Mouse (Mus musculus): ENCODE measurements around the gene Tsg101. TPM values are rescaled to one million over a fixed set of nuclear protein-coding genes. Genes with fewer than 3 reads are reported as not detected.

The Tsg101 gene
- total RNA-seq, 2 experiments from 2014 or later, result 23.5 to 78.4 TPM

GRCm38 (mm10) chr7:46879851-46880250 is 39.9 kb downstream of the Tsg101 start:
- ATAC-seq (replicated peaks; ENCODE audit: low FRiP score, poor library complexity, severe bottlenecking), result no peak

- ATAC-seq (replicated peaks; ENCODE audit: low FRiP score, poor library complexity, severe bottlenecking), result no peak
Observed at GRCm38 (mm10) chr7:46877255-46877654, 42.5 kb downstream of the Tsg101 start.

DNA sequence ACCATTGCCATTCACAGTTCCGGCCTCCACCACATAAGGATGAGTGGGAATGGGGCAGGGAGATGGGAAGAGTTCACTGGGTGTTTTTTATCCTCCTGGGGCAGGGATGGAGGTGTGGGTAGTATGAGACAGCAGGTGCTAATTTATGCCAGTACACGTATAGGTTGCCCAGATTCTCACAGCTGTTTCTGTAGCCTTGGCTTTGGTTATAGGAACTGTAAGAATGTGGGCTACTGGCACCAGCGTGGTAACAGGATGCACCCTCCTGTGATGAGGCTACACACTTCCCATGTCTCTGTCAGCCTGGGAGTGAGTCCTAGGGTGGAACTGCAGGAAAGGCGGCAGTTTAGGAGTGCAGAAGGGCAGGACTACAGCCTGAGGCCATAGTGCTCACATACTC is 42.9 kb downstream of the Tsg101 start:
- no peak for ATAC-seq (replicated peaks; ENCODE audit: low FRiP score, poor library complexity, severe bottlenecking)

- ATAC-seq (replicated peaks; ENCODE audit: low FRiP score, poor library complexity, severe bottlenecking), result no peak
Observed at GRCm38 (mm10) chr7:46871988-46872387, 47.8 kb downstream of the Tsg101 start.

DNA sequence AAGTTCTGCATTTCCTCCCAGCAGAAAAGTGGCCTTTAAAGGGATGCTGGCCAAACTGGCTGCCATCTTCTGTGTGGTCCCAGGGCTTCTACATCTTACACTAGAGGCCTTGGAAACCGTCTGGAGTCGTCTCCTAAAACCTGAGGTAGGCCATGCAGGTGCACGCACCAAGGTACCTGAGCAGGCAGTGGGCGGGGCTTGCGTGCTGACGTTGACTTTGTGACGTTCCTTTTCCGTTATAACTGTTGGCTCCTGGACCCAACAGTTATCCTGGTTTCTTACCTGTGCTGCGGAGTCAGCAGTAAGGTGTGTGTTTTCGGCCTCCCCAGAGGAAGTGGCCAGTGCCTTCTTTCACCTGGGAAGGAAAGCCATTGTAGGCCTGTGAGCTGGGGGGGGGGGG is 58.8 kb downstream of the Tsg101 start, which contains the start of gene Ldhc:
TSS of gene Ldhc (plus strand) at position 208 of the 400 bp plus-strand sequence.
- no peak for ATAC-seq (replicated peaks; ENCODE audit: low FRiP score, poor library complexity, severe bottlenecking)

DNA sequence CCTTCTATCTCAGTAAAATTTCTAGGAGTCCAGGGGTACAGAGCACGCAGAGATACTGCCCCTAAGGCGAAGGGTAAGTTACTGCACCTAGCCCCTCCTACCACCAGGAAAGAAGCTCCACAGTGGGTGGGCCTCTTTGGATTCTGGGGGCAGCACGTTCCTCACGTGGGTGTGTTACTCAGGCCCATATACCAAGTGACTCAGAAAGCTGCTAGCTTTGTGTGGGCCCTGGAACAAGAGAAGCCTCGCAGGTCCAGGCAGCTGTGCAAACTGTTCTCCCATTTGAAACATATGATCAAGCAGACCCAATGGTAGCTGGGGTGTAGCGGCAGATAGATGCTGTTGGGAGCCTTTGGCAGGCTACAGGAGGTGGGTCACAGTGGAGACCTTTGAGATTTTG is 60.7 kb downstream of the Tsg101 start:
- no peak for ATAC-seq (replicated peaks; ENCODE audit: low FRiP score, poor library complexity, severe bottlenecking)

DNA sequence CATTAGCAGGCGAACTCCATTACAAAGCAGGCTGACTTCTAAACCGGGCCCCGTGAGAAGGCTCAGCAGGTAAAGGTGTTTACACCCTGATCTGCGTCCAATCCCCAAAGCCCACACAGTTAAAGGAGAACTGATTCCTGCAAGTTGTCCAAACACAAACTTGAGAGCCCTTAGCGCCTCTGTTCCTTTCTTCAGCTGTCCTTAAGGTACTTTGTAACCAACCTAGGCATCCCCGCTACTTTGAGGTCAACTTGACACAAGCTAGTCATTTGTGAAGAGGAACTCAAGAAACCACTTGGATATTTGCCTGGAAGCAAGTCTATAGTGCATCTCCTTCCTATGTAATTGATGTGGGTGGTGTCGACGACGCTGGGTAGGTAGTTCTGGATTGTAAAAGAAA is 62.3 kb downstream of the Tsg101 start:
- no peak for ATAC-seq (replicated peaks; ENCODE audit: low FRiP score, poor library complexity, severe bottlenecking)

DNA sequence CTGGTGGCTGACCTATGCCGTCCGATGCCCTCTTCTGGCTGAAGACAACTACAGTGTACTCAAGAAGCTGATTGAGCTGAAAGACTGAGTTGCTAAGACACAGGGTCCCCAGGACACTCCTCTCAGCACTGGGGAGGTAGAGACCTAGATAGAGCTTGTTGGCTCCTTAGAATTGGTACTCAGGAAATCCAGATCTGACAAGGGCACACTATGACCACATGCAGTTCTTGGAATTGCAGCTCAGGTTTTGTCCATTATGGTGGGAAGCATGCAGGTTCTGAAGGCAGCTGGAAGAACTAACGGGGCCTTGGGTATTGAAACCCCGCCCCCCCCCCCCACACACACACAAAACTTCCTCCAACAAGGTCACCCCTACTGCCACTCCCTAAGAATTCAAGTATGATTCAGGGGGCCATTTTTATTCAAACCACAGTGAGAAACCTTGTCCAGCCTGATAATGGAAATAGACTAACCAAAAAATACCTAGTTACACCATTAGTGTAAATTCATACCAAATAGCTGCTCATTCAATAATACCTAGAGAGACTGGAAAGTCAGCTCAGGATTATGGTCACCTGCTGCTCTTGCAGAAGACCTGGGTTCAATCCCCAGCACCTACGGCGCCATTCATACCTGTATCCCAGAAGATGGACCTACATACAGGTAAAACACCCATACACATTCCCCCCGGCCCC is 63.8 kb downstream of the Tsg101 start:
- no peak for ATAC-seq (replicated peaks; ENCODE audit: low FRiP score, poor library complexity, severe bottlenecking)

GRCm38 (mm10) chr7:46853365-46853764 is 66.4 kb downstream of the Tsg101 start:
- ATAC-seq (replicated peaks; ENCODE audit: low FRiP score, poor library complexity, severe bottlenecking), result no peak

- no peak for ATAC-seq (replicated peaks; ENCODE audit: low FRiP score, poor library complexity, severe bottlenecking)
Observed at GRCm38 (mm10) chr7:46852666-46853065, 67.1 kb downstream of the Tsg101 start.

GRCm38 (mm10) chr7:46851026-46851425 is 68.7 kb downstream of the Tsg101 start:
- ATAC-seq (replicated peaks; ENCODE audit: low FRiP score, poor library complexity, severe bottlenecking), result no peak

DNA sequence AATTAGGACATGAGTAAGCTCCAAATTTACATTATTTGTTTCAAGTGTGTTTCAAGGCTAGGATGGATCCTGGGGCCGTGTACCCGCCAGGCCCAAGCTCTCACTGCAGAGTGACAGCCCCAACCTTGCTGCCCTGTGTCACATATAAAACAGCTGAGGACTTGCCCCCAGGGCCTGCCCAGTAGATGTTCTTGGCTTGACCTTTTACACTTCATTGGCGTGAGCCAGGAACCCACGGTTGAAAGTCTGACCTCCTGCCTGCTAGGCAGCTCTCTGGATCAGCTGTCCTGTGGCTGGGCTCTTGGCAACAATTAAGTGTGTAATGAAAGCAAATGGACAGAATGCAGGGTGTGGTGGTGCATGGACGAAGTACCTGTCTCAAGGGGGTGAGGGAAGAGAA is 70.5 kb downstream of the Tsg101 start:
- no peak for ATAC-seq (replicated peaks; ENCODE audit: low FRiP score, poor library complexity, severe bottlenecking)

GRCm38 (mm10) chr7:46846486-46847244 is 73.1 kb downstream of the Tsg101 start:
- ATAC-seq (replicated peaks; ENCODE audit: low FRiP score, poor library complexity, severe bottlenecking), result peak; percentile 26; the same call in 1 of the 2 replicates

DNA sequence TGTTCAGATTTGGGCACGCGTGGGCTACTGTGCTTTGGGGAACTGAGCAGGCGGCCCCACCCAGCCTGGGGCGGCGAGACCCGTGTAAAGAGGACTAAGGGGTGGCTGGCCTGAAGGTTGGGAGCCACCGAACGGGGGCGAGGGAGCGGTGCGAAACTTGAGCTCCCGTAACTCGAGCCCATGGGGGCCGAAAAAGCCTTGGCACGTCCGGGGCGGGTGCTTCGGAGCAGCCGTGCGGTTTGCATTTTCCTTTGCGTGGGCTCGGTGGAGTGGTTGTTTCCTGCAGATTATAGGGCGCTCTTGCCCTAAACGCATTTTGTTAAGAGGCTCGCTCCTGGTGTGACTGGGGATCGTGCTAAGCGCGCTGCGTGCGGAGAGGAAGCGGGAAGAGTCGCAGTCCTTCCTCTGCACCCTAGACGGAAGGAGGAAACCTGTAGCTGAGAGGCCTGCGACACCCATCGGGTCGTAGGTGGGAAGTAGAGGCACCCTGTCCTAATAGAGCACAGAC is 73.7 kb downstream of the Tsg101 start:
- peak; percentile 40; the same call in 1 of the 2 replicates for ATAC-seq (replicated peaks; ENCODE audit: low FRiP score, poor library complexity, severe bottlenecking)

DNA sequence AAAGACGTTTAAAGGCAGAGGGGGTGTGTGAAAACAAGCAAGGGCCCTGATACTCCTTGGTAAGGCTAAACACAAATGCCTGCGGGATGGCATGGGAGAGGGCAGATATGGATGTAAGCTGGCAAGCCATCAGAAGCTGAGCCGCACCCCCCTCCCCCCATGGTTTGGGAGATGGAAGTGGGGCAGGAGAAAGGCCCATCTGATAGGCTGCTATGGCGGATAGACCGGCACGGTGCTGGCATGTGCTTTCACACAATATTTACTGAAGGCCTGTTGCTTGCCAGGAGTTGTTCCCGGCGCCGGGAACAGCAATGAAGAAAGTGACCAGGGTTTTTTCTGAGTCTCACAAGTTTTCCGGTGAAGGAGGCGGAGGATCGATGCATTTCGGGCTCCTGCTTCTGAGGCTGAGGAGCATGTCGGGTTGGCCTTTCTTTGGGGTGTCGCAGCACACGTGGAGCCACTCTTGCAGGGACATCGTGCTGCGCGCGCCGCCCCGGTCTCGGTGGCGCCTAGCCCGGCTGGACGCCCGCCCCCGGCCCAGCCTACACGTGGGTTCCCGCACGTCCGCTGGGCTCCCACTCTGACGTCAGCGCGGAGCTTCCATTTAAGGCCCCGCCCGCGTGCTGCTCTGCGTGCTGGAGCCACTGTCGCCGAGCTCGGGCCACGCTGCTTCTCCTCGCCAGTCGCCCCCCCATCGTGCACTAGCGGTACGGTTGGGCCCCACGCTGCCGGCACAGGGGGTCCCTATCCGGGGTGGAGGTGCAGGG is 74.4 kb downstream of the Tsg101 start:
- peak; percentile 71 for ATAC-seq (replicated peaks; ENCODE audit: low FRiP score, poor library complexity, severe bottlenecking)

- no peak for ATAC-seq (replicated peaks; ENCODE audit: low FRiP score, poor library complexity, severe bottlenecking)
Observed at GRCm38 (mm10) chr7:46843576-46843975, 76.2 kb downstream of the Tsg101 start.

GRCm38 (mm10) chr7:46842278-46842677 is 77.5 kb downstream of the Tsg101 start:
- ATAC-seq (replicated peaks; ENCODE audit: low FRiP score, poor library complexity, severe bottlenecking), result no peak

GRCm38 (mm10) chr7:46840787-46841525 is 78.8 kb downstream of the Tsg101 start, which contains the start of gene Ldha:
TSS of gene Ldha (plus strand) at chr7:46841475.
- ATAC-seq (replicated peaks; ENCODE audit: low FRiP score, poor library complexity, severe bottlenecking), result no peak

DNA sequence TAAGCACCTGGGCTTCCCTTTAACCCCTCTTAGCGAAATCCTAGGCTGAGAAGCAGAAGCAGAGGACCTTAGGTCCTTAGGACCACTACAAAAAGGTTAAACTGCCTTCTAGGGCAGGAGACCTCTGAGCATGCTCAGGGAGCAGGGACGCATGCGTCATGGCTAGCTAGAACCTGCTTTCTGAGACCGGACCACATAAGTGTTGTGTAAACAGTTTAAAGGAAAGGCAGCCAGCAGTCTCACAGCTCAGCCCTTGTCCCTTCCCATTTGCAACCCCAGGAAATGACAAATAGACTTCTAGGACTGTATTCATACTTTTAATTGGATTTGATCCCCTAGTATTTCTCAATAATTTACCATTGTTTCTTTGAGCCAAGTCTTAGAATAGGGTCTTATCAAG is 79.4 kb downstream of the Tsg101 start:
- no peak for ATAC-seq (replicated peaks; ENCODE audit: low FRiP score, poor library complexity, severe bottlenecking)

DNA sequence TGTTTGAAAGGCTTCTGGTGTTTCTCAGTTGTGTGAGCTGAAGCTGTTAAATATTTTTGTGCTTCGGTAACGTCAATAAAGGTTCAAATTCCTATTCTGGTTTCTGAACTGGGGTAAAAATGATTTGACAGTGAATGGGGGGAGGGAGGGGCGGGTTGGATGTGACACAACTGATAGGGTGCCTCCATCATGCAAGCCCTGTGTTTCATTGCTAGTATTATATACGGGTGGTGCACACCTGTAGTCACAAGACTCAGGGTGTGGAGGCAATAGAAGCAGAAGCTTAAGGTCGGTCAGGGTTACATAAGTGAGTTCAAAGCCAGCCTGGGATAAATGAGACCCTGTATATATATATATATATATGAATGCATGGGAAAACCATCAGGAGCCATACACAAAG is 79.9 kb downstream of the Tsg101 start:
- no peak for ATAC-seq (replicated peaks; ENCODE audit: low FRiP score, poor library complexity, severe bottlenecking)

All from erythroid progenitor cell, adult 5-6 weeks (primary cell).